Mouse (Mus musculus): ENCODE data around the gene Camkk2. TPM values are rescaled to one million over a fixed set of nuclear protein-coding genes. Genes with fewer than 3 reads are reported as not detected.
A peak's percentile ranks its signal among the peaks of the same experiment; 100 is the strongest.

The Camkk2 gene
- polyA plus RNA-seq, 1 experiment from 2014 or later = 36.2 TPM

- ATAC-seq (ENCODE audit: insufficient read depth) (no peak), DNase-seq (peak; percentile 33)
- WGBS = 12% methylated on average over 5 of the region's 5 CpGs
- H3K9ac ChIP-seq = no peak overlapping the region
- H3K27me3 ChIP-seq (ENCODE audit: insufficient read depth, low read length) = no peaks in the 10 kb centered on the region
- no peak overlapping the region for H3K27ac ChIP-seq (ENCODE audit: low read depth)
- H3K36me3 ChIP-seq (ENCODE audit: insufficient read depth) = no peaks in the 10 kb centered on the region
- H3K4me1 ChIP-seq (ENCODE audit: insufficient read depth) = peaks cover 6% of the 10 kb centered on the region; the same call in 1 of the 2 replicates
- no peak overlapping the region for H3K4me3 ChIP-seq (ENCODE audit: low read depth, low read length)
- no peak overlapping the region for H3K4me2 ChIP-seq
- H3K9me3 ChIP-seq (ENCODE audit: low read depth, low read length) = no peaks in the 10 kb centered on the region
- no peak for TF ChIP-seq CTCF (IDR thresholded peaks at IDR 0.05; ENCODE audit: low read depth)
These were observed 78.4 kb downstream of the Camkk2 start for GRCm38 (mm10) chr5:122700837-122701212.

GRCm38 (mm10) chr5:122700109-122700836, 78.9 kb downstream of the Camkk2 start:
- no peak for DNase-seq
- H3K27ac ChIP-seq (ENCODE audit: low read depth) = no peak overlapping the region
- H3K9ac ChIP-seq = no peak overlapping the region
- H3K4me1 ChIP-seq (ENCODE audit: insufficient read depth) = peaks cover 6% of the 10 kb centered on the region; the same call in 1 of the 2 replicates
- H3K27me3 ChIP-seq (ENCODE audit: insufficient read depth, low read length) = no peaks in the 10 kb centered on the region
- H3K4me3 ChIP-seq (ENCODE audit: low read depth, low read length) = no peak overlapping the region
- TF ChIP-seq CTCF (IDR thresholded peaks at IDR 0.05; ENCODE audit: low read depth) = no peak
- no peak for ATAC-seq (ENCODE audit: insufficient read depth)
- 52% methylated on average over 12 of the region's 12 CpGs for WGBS
- H3K9me3 ChIP-seq (ENCODE audit: low read depth, low read length) = no peaks in the 10 kb centered on the region
- no peaks in the 10 kb centered on the region for H3K36me3 ChIP-seq (ENCODE audit: insufficient read depth)
- no peak overlapping the region for H3K4me2 ChIP-seq

GRCm38 (mm10) chr5:122698701-122699060, 80.5 kb downstream of the Camkk2 start:
- Histone ChIP-seq H3K4me3 (ENCODE audit: low read depth, low read length) (no peak overlapping the region), H3K9me3 (ENCODE audit: low read depth, low read length) (no peaks in the 10 kb centered on the region), H3K27me3 (ENCODE audit: insufficient read depth, low read length) (no peaks in the 10 kb centered on the region), H3K36me3 (ENCODE audit: insufficient read depth) (no peaks in the 10 kb centered on the region), H3K9ac (no peak overlapping the region), H3K27ac (ENCODE audit: low read depth) (no peak overlapping the region; the same call in 1 of the 2 replicates), H3K4me1 (ENCODE audit: insufficient read depth) (peaks cover 6% of the 10 kb centered on the region; the same call in 1 of the 2 replicates), H3K4me2 (no peak overlapping the region)
- WGBS = 43% methylated on average over 9 of the region's 9 CpGs
- no peak for TF ChIP-seq CTCF (IDR thresholded peaks at IDR 0.05; ENCODE audit: low read depth)
- DNase-seq (no peak), ATAC-seq (ENCODE audit: insufficient read depth) (no peak)

GRCm38 (mm10) chr5:122698041-122698700, 81.0 kb downstream of the Camkk2 start:
- no peak for ATAC-seq (ENCODE audit: insufficient read depth)
- no peaks in the 10 kb centered on the region for H3K27me3 ChIP-seq (ENCODE audit: insufficient read depth, low read length)
- peak; percentile 17 for DNase-seq

GRCm38 (mm10) chr5:122695516-122695915, 83.7 kb downstream of the Camkk2 start:
- ATAC-seq (ENCODE audit: insufficient read depth) = no peak
- Histone ChIP-seq H3K9ac (no peak overlapping the region), H3K27ac (ENCODE audit: low read depth) (no peak overlapping the region), H3K4me3 (ENCODE audit: low read depth, low read length) (no peak overlapping the region), H3K27me3 (ENCODE audit: insufficient read depth, low read length) (no peaks in the 10 kb centered on the region), H3K4me1 (ENCODE audit: insufficient read depth) (peaks cover 3% of the 10 kb centered on the region; the same call in 1 of the 2 replicates), H3K9me3 (ENCODE audit: low read depth, low read length) (no peaks in the 10 kb centered on the region), H3K36me3 (ENCODE audit: insufficient read depth) (no peaks in the 10 kb centered on the region), H3K4me2 (no peak overlapping the region)
- 50% methylated on average over 8 of the region's 8 CpGs for WGBS
- peak; percentile 54 for DNase-seq
- TF ChIP-seq CTCF (IDR thresholded peaks at IDR 0.05; ENCODE audit: low read depth) = no peak

More at GRCm38 (mm10) chr5:122698041-122698700, 81.0 kb downstream of the Camkk2 start:
- no peak for TF ChIP-seq CTCF (IDR thresholded peaks at IDR 0.05; ENCODE audit: low read depth)
- H3K4me1 ChIP-seq (ENCODE audit: insufficient read depth) = peaks cover 6% of the 10 kb centered on the region; the same call in 1 of the 2 replicates
- no peaks in the 10 kb centered on the region for H3K9me3 ChIP-seq (ENCODE audit: low read depth, low read length)
- H3K27ac ChIP-seq (ENCODE audit: low read depth) = no peak overlapping the region
- WGBS = 60% methylated on average over 10 of the region's 10 CpGs
- no peak overlapping the region for H3K9ac ChIP-seq
- H3K36me3 ChIP-seq (ENCODE audit: insufficient read depth) = no peaks in the 10 kb centered on the region
- H3K4me3 ChIP-seq (ENCODE audit: low read depth, low read length) = no peak overlapping the region
- no peak overlapping the region for H3K4me2 ChIP-seq

GRCm38 (mm10) chr5:122693431-122694207, 85.6 kb downstream of the Camkk2 start:
- peak; percentile 30 for DNase-seq

More at GRCm38 (mm10) chr5:122693431-122694207, 85.6 kb downstream of the Camkk2 start:
- 0 out of 2 replicates have a peak overlapping the region, but pooled peaks have one; percentile 16 for H3K9ac ChIP-seq
- no peaks in the 10 kb centered on the region for H3K4me1 ChIP-seq (ENCODE audit: insufficient read depth)
- no peak for TF ChIP-seq CTCF (IDR thresholded peaks at IDR 0.05; ENCODE audit: low read depth)
- no peaks in the 10 kb centered on the region for H3K27me3 ChIP-seq (ENCODE audit: insufficient read depth, low read length)
- no peaks in the 10 kb centered on the region for H3K36me3 ChIP-seq (ENCODE audit: insufficient read depth)
- ATAC-seq (ENCODE audit: insufficient read depth) = no peak
- 36% methylated on average over 13 of the region's 13 CpGs for WGBS
- H3K4me2 ChIP-seq = no peak overlapping the region
- no peak overlapping the region for H3K4me3 ChIP-seq (ENCODE audit: low read depth, low read length)
- no peak overlapping the region for H3K27ac ChIP-seq (ENCODE audit: low read depth)
- H3K9me3 ChIP-seq (ENCODE audit: low read depth, low read length) = no peaks in the 10 kb centered on the region
